Mouse (Mus musculus) liver, adult 2 months (tissue): ENCODE measurements around the gene Fam219a.

Experiments used
- CTCF ChIP-seq: fragments of 200-500 bp; IDR thresholded peaks from 2 replicates; pipeline ENCODE4 v1.5.1; 2011; ENCODE audit warnings: low read depth, low read length, control low read depth
- POLR2A ChIP-seq: fragments of 200-500 bp; IDR thresholded peaks from 2 replicates; pipeline ENCODE4 v1.6.1; 2011; ENCODE audit warnings: low read length, control low read depth; ENCODE audit not compliant: insufficient read depth; ENCODE audit errors: extremely low read depth

DNA sequence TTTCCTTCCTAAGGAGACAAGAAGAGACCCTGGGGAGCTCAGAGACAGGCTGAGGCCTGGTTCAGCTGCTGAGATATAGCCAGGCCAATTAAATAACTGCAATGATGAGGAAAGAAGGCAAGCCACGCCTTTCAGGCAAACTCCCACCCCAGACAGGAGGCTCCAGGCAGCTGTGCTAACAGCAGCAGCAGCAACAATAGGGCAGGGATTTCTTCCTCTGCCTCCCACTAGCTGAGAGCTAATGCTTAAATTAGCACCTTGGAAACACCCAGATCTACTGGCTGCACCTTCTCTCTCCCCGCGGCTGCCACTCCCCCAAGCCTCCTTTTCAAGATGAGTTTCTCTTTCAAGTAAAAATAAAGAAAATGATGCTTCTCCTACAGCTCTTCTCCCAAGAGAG lies 3.2 kb downstream of the Fam219a start:
- no peak for TF ChIP-seq CTCF
- no peak for TF ChIP-seq POLR2A
